Mouse (Mus musculus): ENCODE measurements around the gene Zfp354a. TPM values are rescaled to one million over a fixed set of nuclear protein-coding genes. Genes with fewer than 3 reads are reported as not detected.

The Zfp354a gene
- 22.0 TPM for polyA plus RNA-seq (2014; fragmentation: Illumina TruSeq; extraction: RNeasy Lipid Tissue Mini Kit (QIAGEN cat#74804); ENCODE audit: low read depth, low replicate concordance)

GRCm38 (mm10) chr11:51059151-51059571 is at the start of gene Zfp354a:
Gene Zfp354a (plus strand): TSS chr11:51059257.

GRCm38 (mm10) chr11:51013936-51014335 is 45.1 kb upstream of the Zfp354a start, which contains the start of gene Olfr54:
Gene Olfr54 (plus strand): TSS chr11:51014236.

GRCm38 (mm10) chr11:51047809-51048208 is 11.2 kb upstream of the Zfp354a start, which contains the start of gene Olfr1375:
Gene Olfr1375 (plus strand): TSS chr11:51048109.

Other genes with a start within 250 kb of the Zfp354a start
- 7.8 TPM for gene Zfp354c, start 231.5 kb upstream of the Zfp354a start, polyA plus RNA-seq (2014; fragmentation: Illumina TruSeq; extraction: RNeasy Lipid Tissue Mini Kit (QIAGEN cat#74804); ENCODE audit: low read depth, low replicate concordance)
- 1.5 TPM for gene Zfp879, start 217.7 kb upstream of the Zfp354a start, polyA plus RNA-seq (2014; fragmentation: Illumina TruSeq; extraction: RNeasy Lipid Tissue Mini Kit (QIAGEN cat#74804); ENCODE audit: low read depth, low replicate concordance)
- gene Grm6, start 208.6 kb upstream of the Zfp354a start, polyA plus RNA-seq (2014; fragmentation: Illumina TruSeq; extraction: RNeasy Lipid Tissue Mini Kit (QIAGEN cat#74804); ENCODE audit: low read depth, low replicate concordance): not detected
- gene Zfp454, start 171.6 kb upstream of the Zfp354a start, polyA plus RNA-seq (2014; fragmentation: Illumina TruSeq; extraction: RNeasy Lipid Tissue Mini Kit (QIAGEN cat#74804); ENCODE audit: low read depth, low replicate concordance): 4.7 TPM
- gene Zfp2, start 143.1 kb upstream of the Zfp354a start, polyA plus RNA-seq (2014; fragmentation: Illumina TruSeq; extraction: RNeasy Lipid Tissue Mini Kit (QIAGEN cat#74804); ENCODE audit: low read depth, low replicate concordance): 17.0 TPM
- 6.5 TPM for gene Zfp354b, start 127.6 kb upstream of the Zfp354a start, polyA plus RNA-seq (2014; fragmentation: Illumina TruSeq; extraction: RNeasy Lipid Tissue Mini Kit (QIAGEN cat#74804); ENCODE audit: low read depth, low replicate concordance)
- gene 4933414I15Rik, start 115.5 kb upstream of the Zfp354a start, polyA plus RNA-seq (2014; fragmentation: Illumina TruSeq; extraction: RNeasy Lipid Tissue Mini Kit (QIAGEN cat#74804); ENCODE audit: low read depth, low replicate concordance): not detected
- gene Prop1, start 105.5 kb upstream of the Zfp354a start, polyA plus RNA-seq (2014; fragmentation: Illumina TruSeq; extraction: RNeasy Lipid Tissue Mini Kit (QIAGEN cat#74804); ENCODE audit: low read depth, low replicate concordance): not detected
- not detected for gene Olfr1378, start 92.7 kb upstream of the Zfp354a start, polyA plus RNA-seq (2014; fragmentation: Illumina TruSeq; extraction: RNeasy Lipid Tissue Mini Kit (QIAGEN cat#74804); ENCODE audit: low read depth, low replicate concordance)
- not detected for gene Olfr1377, start 77.3 kb upstream of the Zfp354a start, polyA plus RNA-seq (2014; fragmentation: Illumina TruSeq; extraction: RNeasy Lipid Tissue Mini Kit (QIAGEN cat#74804); ENCODE audit: low read depth, low replicate concordance)
- gene Olfr51, start 55.7 kb upstream of the Zfp354a start, polyA plus RNA-seq (2014; fragmentation: Illumina TruSeq; extraction: RNeasy Lipid Tissue Mini Kit (QIAGEN cat#74804); ENCODE audit: low read depth, low replicate concordance): not detected
- gene Olfr54, start 45.0 kb upstream of the Zfp354a start, polyA plus RNA-seq (2014; fragmentation: Illumina TruSeq; extraction: RNeasy Lipid Tissue Mini Kit (QIAGEN cat#74804); ENCODE audit: low read depth, low replicate concordance): not detected
- gene Olfr1375, start 11.1 kb upstream of the Zfp354a start, polyA plus RNA-seq (2014; fragmentation: Illumina TruSeq; extraction: RNeasy Lipid Tissue Mini Kit (QIAGEN cat#74804); ENCODE audit: low read depth, low replicate concordance): not detected
- gene Gm12569, start 161.2 kb downstream of the Zfp354a start, polyA plus RNA-seq (2014; fragmentation: Illumina TruSeq; extraction: RNeasy Lipid Tissue Mini Kit (QIAGEN cat#74804); ENCODE audit: low read depth, low replicate concordance): not detected
- 117 TPM for gene Clk4, start 202.5 kb downstream of the Zfp354a start, polyA plus RNA-seq (2014; fragmentation: Illumina TruSeq; extraction: RNeasy Lipid Tissue Mini Kit (QIAGEN cat#74804); ENCODE audit: low read depth, low replicate concordance)
- not detected for gene BC049762, start 203.8 kb downstream of the Zfp354a start, polyA plus RNA-seq (2014; fragmentation: Illumina TruSeq; extraction: RNeasy Lipid Tissue Mini Kit (QIAGEN cat#74804); ENCODE audit: low read depth, low replicate concordance)
- 0.69 TPM for gene Col23a1, start 230.7 kb downstream of the Zfp354a start, polyA plus RNA-seq (2014; fragmentation: Illumina TruSeq; extraction: RNeasy Lipid Tissue Mini Kit (QIAGEN cat#74804); ENCODE audit: low read depth, low replicate concordance)

Data from kidney, adult 10 weeks (tissue).